Mouse (Mus musculus): ENCODE results near the gene Gm10563. TPM values are rescaled to one million over a fixed set of nuclear protein-coding genes. Genes with fewer than 3 reads are reported as not detected.

Gm10563 gene
- total RNA-seq, 2 experiments from 2014 or later, result not detected

Other genes starting within 250 kb of the Gm10563 start
- under 1 TPM; 0.21 to 0.45 TPM for gene Gabrd, start 247.3 kb downstream of the Gm10563 start, total RNA-seq (2021)
- 1 to 10 TPM in 1 of 2 experiments, under 1 TPM in 1; 0.48 to 1.1 TPM for gene Cfap74, start 236.2 kb downstream of the Gm10563 start, total RNA-seq (2021)
- gene Tmem52, start 176.3 kb downstream of the Gm10563 start, total RNA-seq (2021), result 10 to 100 TPM; 14.9 to 17.5 TPM
- gene Gnb1, start 154.0 kb downstream of the Gm10563 start, total RNA-seq (2021), result 100 to 1,000 TPM; 375 to 395 TPM
- 100 to 1,000 TPM; 181 to 185 TPM for gene Nadk, start 83.0 kb downstream of the Gm10563 start, total RNA-seq (2021)
- gene Slc35e2, start 44.0 kb downstream of the Gm10563 start, total RNA-seq (2021), result 10 to 100 TPM; 25.2 to 26.7 TPM
- gene Cdk11b, start 20.6 kb downstream of the Gm10563 start, total RNA-seq (2021), result 10 to 100 TPM; 34.6 to 38.3 TPM
- gene Mmp23, start 8.0 kb upstream of the Gm10563 start, total RNA-seq (2021), result 10 to 100 TPM; 16.6 to 18.9 TPM
- 10 to 100 TPM; 36.3 to 40.4 TPM for gene Mib2, start 23.8 kb upstream of the Gm10563 start, total RNA-seq (2021)
- gene Fndc10, start 48.9 kb upstream of the Gm10563 start, total RNA-seq (2021), result 10 to 100 TPM; 36.3 to 49.0 TPM
- 10 to 100 TPM; 86.5 to 90.9 TPM for gene Ssu72, start 59.4 kb upstream of the Gm10563 start, total RNA-seq (2021)
- gene Tmem240, start 89.4 kb upstream of the Gm10563 start, total RNA-seq (2021), result 1 to 10 TPM in 1 of 2 experiments, under 1 TPM in 1; 0.81 to 1.4 TPM
- gene Atad3a, start 115.7 kb upstream of the Gm10563 start, total RNA-seq (2021), result 100 to 1,000 TPM; 118 to 141 TPM
- gene Vwa1, start 129.3 kb upstream of the Gm10563 start, total RNA-seq (2021), result 1 to 10 TPM; 6.6 to 7.9 TPM
- gene Tmem88b, start 140.5 kb upstream of the Gm10563 start, total RNA-seq (2021), result 1 to 10 TPM in 1 of 2 experiments, under 1 TPM in 1; 0.54 to 1.4 TPM
- gene Ankrd65, start 145.0 kb upstream of the Gm10563 start, total RNA-seq (2021), result not detected
- 100 to 1,000 TPM; 149 to 168 TPM for gene Mrpl20, start 157.5 kb upstream of the Gm10563 start, total RNA-seq (2021)
- gene Ccnl2, start 167.1 kb upstream of the Gm10563 start, total RNA-seq (2021), result 100 to 1,000 TPM in 1 of 2 experiments, 10 to 100 TPM in 1; 82.7 to 124 TPM
- gene Aurkaip1, start 185.9 kb upstream of the Gm10563 start, total RNA-seq (2021), result 100 to 1,000 TPM; 146 to 149 TPM
- 10 to 100 TPM; 56.6 to 59.6 TPM for gene Mxra8, start 194.3 kb upstream of the Gm10563 start, total RNA-seq (2021)
- 10 to 100 TPM; 58.2 to 59.0 TPM for gene Dvl1, start 202.0 kb upstream of the Gm10563 start, total RNA-seq (2021)
- gene Tas1r3, start 218.0 kb upstream of the Gm10563 start, total RNA-seq (2021), result under 1 TPM; 0.36 to 0.45 TPM
- gene Cptp, start 224.0 kb upstream of the Gm10563 start, total RNA-seq (2021), result 10 to 100 TPM; 17.6 to 18.4 TPM
- gene Ints11, start 224.1 kb upstream of the Gm10563 start, total RNA-seq (2021), result 10 to 100 TPM; 29.0 to 29.3 TPM
- 10 to 100 TPM; 27.9 to 39.0 TPM for gene Pusl1, start 246.4 kb upstream of the Gm10563 start, total RNA-seq (2021)
- gene Acap3, start 246.4 kb upstream of the Gm10563 start, total RNA-seq (2021), result 10 to 100 TPM; 16.9 to 29.4 TPM

Data from adrenal gland, postnatal 10 days (tissue).